Mouse (Mus musculus) spleen, postnatal 14 days (tissue): ENCODE measurements around the gene Ccdc65.
A peak's percentile ranks its signal among the peaks of the same experiment; 100 is the strongest.

Source experiments
- DNase-seq, 2 experiments: peaks; one replicate each; pipeline ENCODE4 v3.0.0; 2021 to 2022; ENCODE audit warnings: low spot score in 2 of 2

Gene Ccdc65

GRCm38 (mm10) chr15:98692171-98692715, 15.8 kb upstream of the Ccdc65 start:
- DNase-seq = no peak

- DNase-seq = no peak
Observed at GRCm38 (mm10) chr15:98695726-98696125, 12.3 kb upstream of the Ccdc65 start.

GRCm38 (mm10) chr15:98696216-98696615, 11.8 kb upstream of the Ccdc65 start:
- DNase-seq = no peak

DNA sequence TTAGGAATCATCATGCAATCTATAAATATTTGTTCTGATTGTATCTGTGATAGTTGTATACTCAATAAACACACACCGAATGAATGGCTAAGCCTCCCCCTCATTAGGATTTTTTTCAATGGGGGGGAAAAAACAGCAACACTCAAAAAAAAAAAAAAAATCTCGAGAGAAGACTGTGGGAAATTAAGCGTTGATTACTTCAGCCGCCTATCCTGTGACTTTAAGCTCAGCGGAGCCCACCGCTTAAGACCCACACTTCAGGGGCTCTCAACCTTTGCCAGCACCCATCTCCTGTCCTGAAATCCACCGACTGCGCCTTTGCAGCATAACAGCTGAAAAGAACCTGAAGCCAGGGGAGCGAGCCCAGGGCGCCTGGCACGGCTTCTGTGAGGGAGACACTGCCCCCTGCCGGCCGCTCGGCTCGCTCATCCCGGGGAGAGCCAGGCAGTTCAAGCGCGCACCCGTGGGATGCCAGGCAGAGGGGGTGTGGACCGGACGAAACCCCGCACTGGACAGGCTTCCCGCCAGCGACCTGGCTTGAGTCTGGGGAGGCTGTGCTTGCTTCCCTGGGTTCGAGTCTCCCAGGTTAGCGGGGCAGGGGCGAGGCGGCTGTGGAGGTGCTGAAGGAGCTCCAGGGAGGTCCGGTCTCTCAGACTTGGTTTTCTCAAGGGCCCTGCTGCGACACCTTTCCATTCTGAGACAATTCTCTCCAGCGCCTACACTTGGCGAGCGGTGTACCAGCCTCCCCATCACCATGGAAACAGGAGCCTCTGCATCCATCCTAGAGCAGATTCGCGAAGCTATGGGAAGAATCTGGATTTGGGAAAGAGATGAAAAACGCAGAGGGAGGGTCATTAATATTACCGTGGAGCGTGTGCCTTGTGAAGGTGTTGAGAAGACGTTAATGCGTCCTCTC, 8.6 kb upstream of the Ccdc65 start:
- peak; percentile 60 to 76 for DNase-seq

DNA sequence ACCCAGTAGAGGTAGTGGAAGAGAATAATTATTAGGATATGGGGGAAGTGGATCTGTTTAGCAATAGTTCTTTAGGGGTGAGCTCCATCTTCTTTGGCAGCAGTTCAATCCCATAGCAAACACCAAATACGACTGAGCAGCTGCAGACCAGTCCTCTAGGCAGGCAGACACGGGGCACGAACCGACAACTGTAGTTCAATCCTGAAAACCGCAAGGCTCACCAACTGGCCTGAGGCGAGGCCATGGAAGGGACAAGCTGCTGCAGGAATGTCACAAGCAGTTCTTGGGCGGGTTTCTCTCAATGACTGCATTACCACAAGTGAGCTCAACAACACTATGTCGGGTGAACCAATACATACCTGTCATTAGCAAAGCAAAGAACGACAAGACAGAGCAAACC, 3.7 kb upstream of the Ccdc65 start:
- no peak for DNase-seq

DNA sequence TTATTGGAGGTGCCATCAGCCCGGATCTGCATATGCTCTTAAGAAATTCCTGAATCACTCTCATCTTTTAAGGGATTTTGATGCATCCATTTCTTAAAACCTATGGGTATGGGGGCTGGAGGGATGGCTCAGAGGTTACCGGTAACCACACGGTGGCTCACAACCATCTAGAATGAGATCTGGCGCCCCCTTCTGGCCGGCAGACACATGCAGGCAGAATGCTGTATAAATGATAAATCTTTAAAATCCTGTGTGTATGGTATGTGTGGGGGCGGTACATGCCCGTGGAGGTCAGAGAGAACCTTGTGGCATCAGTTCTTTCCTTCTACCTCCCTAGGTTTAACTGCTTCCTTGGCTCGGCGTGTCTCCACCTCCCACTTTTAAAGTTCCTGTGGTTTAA, 2.4 kb downstream of the Ccdc65 start:
- DNase-seq = peak; percentile 33 to 72

- DNase-seq = no peak
Observed at GRCm38 (mm10) chr15:98714230-98714652, 6.2 kb downstream of the Ccdc65 start.

GRCm38 (mm10) chr15:98717301-98717700, 9.3 kb downstream of the Ccdc65 start:
- DNase-seq = no peak

DNA sequence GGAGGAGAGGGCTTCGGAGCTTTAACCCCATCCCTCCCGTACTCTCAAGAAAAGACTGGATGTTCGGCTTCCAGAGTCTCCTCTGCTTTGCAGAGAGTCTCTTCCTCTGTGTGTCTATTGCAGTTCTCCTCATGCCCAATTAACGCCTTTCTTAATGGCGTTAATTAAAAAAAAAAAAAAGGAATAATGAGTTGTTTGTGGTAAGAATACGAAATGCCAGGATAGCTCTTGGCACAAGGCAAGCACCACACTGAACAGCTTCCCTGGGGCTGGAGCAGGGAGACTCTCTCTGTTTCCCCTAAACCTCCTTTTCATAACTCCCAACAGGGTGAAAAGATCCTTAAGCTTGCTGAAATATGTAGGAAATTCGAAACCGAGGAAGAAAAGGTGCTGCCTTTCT, 14.2 kb downstream of the Ccdc65 start:
- DNase-seq = no peak

GRCm38 (mm10) chr15:98722854-98723253, 14.8 kb downstream of the Ccdc65 start:
- no peak for DNase-seq

DNA sequence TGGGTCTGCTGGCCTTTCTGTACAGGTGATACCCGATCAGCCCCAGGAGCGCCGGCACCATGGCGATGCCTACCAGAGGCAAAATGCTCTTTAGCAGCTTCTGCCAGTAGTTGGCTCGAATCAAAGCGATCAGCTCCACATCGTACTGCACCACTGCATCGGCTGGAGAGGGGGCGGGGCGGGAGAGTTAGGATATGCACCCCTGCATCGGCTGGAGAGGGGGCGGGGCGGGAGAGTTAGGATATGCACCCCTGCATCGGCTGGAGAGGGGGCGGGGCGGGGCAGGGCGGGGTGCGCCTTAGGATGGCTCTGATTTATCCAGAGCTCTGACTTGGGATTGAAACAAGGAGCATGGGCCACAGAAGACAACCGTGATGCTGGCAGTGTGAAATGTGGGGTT, 16.4 kb downstream of the Ccdc65 start:
- DNase-seq = no peak

- no peak for DNase-seq
Observed at GRCm38 (mm10) chr15:98726079-98726478, 18.1 kb downstream of the Ccdc65 start.

- no peak for DNase-seq
Observed at GRCm38 (mm10) chr15:98726746-98727145, 18.7 kb downstream of the Ccdc65 start.

DNA sequence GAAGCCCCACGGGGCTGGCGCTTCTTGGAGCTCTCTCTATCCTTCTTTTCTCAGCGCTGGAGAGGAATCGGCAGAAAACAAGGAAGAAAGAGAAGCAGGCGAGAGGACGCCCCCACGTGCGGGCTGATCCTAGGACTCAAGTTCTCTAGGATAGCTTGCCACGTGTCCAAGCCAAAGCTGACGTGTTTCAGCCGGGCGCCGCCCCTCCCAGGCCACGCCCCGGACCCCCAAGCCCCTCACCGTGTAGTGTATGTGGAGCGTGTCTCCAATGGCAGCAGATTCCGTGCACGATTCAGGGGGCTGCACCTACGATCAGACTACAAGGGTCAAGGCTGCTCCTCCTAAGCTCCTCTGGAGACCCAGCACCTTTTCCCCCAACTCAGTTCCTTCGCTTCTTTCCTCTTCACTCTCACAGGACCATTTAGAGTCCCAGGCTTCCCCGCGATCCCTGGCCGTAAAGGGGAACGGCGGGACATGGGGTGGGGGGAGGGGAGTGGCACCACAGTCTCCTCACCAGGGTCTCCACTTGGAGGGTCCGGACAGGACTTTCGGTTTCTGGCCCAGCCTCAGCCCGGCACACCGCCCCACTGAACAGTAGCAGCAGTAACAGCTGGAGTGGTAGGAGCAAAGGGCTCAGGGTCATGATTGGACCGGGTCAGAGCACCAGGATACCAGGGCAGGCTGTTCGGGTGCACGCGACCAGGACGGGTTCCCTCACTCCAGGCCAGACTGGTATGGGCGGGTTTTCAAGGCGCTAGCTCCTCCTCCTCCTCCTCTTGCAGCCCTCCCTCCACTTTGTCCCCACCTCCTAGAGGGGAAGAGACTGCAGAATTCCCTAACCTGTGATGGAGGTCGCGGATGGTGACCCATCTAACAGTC, 19.7 kb downstream of the Ccdc65 start, which contains the start of gene Fkbp11:
TSS of gene Fkbp11 (minus strand) at position 756 of the 879 bp plus-strand sequence.
- no peak for DNase-seq

GRCm38 (mm10) chr15:98728366-98728765, 20.4 kb downstream of the Ccdc65 start:
- DNase-seq = no peak

DNA sequence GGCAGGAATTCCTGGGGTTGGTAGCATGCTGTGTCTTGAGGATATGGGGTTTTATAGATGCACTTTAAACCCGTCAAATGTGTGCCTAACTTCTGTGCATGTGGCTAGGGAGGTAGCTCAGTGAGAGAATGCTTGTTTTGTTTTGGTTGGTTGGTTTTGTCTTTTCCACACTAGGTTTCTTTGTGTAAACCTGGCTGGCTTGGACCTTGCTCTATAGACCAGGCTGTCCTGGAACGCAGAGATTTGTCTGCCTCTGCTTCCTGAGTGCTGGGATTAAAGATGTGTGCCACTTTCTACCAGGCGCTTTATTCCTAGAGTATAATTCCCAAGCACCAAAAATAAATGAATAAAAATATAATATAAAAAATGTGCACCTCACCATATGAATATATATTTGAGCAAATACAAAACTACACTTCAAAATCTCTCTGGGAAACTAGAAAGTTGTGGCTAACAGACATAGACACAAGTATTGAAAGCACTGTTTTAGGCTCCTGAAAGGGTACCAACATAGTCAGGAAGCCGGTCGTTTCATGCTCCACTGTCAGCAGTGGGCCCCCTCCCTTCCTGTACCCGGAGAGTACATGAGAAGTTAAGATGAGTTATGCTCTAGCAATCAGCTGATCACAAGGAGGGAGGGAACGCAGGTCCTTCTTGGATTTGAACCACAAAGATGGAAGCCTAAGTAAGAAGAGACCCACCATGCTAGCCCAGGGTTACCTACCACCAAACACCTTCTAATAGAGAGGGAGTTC, 22.0 kb downstream of the Ccdc65 start:
- DNase-seq = no peak

GRCm38 (mm10) chr15:98730790-98731189, 22.8 kb downstream of the Ccdc65 start:
- DNase-seq = no peak

GRCm38 (mm10) chr15:98732006-98732531, 24.1 kb downstream of the Ccdc65 start:
- DNase-seq = no peak

GRCm38 (mm10) chr15:98733370-98733769, 25.4 kb downstream of the Ccdc65 start:
- DNase-seq = no peak

DNA sequence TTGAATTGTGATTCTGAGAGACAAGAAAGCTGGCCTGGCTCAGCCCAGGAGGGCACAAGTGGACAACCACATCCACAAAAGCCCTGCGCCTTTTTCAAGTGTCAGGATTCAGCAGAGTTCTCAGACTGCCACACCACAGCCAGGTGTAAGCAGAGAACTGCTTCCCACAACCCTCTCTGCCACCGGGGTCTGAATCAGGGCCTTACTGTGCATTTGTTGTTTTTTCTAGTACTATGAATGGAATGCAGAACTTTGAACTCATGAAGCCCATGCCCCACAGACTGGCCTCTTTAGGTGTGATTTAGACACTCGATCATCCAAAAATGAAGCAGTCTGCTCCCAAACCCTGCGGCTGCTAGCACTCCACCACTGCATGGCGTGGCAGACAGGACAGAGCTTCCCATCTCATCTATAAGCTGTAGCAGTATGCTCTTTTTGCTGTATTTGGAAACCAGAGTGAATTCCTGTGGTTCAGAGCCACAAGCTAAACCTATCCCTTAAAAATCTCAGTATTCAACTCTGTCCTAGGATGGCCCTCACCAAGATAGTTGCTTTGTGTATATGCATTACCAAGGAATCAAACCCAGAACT, 26.1 kb downstream of the Ccdc65 start:
- no peak for DNase-seq

DNA sequence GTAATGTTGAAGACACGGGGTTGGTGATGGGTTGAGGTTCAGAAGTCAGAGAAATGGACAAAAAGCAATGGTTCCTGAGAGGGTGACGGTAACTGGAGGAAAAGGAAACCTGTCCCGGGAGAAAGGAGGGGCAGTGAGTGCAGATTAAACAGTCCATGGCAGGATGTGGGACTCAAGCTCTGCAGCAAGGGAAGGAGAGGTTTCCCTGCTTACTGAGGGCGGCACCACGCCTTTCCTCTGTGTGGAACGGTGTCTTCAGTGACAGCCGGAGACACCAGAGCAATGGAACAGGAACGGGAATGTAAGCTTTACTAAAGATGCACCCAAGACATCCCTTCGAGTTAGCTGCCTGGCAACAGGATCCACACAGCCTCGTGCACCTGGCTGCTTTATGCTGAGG, 28.5 kb downstream of the Ccdc65 start:
- no peak for DNase-seq
